Mouse (Mus musculus): ENCODE measurements around the gene Sco1. TPM values are rescaled to one million over a fixed set of nuclear protein-coding genes. Genes with fewer than 3 reads are reported as not detected.
A peak's percentile ranks its signal among the peaks of the same experiment; 100 is the strongest.

Sco1 gene
- total and polyA plus RNA-seq, 3 experiments: 14.1 to 32.9 TPM; not detected in 1

DNA sequence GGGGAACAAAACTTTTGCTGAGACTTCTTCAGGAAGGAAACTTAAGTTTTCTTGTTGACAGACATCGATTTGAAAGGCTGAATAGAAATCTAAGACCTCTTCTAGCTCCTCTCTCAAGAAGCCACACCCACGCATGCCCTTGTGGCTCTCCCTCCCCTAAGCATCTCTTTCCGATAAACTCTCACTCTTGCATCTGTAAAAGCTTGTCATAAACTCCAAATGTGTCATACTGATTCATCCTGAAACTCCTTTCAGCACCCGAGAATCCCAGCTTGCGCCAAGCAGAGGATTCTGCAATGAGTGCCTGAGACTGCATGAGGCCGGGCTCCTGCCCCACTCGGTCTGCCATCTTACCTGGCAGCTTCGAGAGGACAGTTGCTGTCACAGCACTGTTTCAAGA lies 4.0 kb upstream of the Sco1 start:
- H3K27ac ChIP-seq (ENCODE audit: control insufficient read depth, low read depth, low read length): no peak overlapping the region
- no peaks in the 10 kb centered on the region for H3K9me3 ChIP-seq (replicated peaks; ENCODE audit: insufficient read depth, low read length)
- DNase-seq (ENCODE audit: low read depth, low spot score): no peak
- H3K9ac ChIP-seq (ENCODE audit: control insufficient read depth, low read depth, low read length, poor library complexity, severe bottlenecking): no peak overlapping the region
- H3K79me2 ChIP-seq (ENCODE audit: control insufficient read depth, insufficient read depth, low read length, poor library complexity): peaks cover 19% of the 10 kb centered on the region
- no peak for TF ChIP-seq POLR2AphosphoS5 (IDR thresholded peaks at IDR 0.05; ENCODE audit: borderline replicate concordance, low read depth, low read length)
- no peak for TF ChIP-seq MEF2A (IDR thresholded peaks at IDR 0.05; ENCODE audit: extremely low read depth, insufficient replicate concordance, low read depth, low read length, poor library complexity, severe bottlenecking)
- no peak for TF ChIP-seq MAX (IDR thresholded peaks at IDR 0.05; ENCODE audit: low read length)
- TF ChIP-seq SIN3A (IDR thresholded peaks at IDR 0.05; ENCODE audit: low read length): no peak
- no peak for TF ChIP-seq USF2 (IDR thresholded peaks at IDR 0.05; ENCODE audit: borderline replicate concordance in 1 of 2, insufficient read depth in 1 of 2, low read depth in 1 of 2, low read length in 2 of 2)
- TF ChIP-seq POLR2A (IDR thresholded peaks at IDR 0.05; ENCODE audit: control insufficient read depth in 1 of 2, insufficient read depth in 1 of 2, low read depth in 1 of 2, low read length in 2 of 2, poor library complexity in 1 of 2): no peak
- TF ChIP-seq ZC3H11A (IDR thresholded peaks at IDR 0.05; ENCODE audit: low read depth, low read length): no peak
- no peak for TF ChIP-seq E2F4 (IDR thresholded peaks at IDR 0.05; ENCODE audit: borderline replicate concordance, low read depth, low read length)
- TF ChIP-seq HCFC1 (IDR thresholded peaks at IDR 0.05; ENCODE audit: low read depth, low read length): no peak
- no peak for TF ChIP-seq BHLHE40 (IDR thresholded peaks at IDR 0.05; ENCODE audit: borderline replicate concordance, low read depth, low read length)
- TF ChIP-seq POLR2AphosphoS2 (IDR thresholded peaks at IDR 0.05; ENCODE audit: low read length): no peak
- TF ChIP-seq CTCF (IDR thresholded peaks at IDR 0.05 in 2 of 3, conservative IDR thresholded peaks at IDR 0.05 in 1 of 3; ENCODE audit: control insufficient read depth in 1 of 3, insufficient read depth in 1 of 3, low read depth in 2 of 3, low read length in 3 of 3, poor library complexity in 1 of 3, severe bottlenecking in 1 of 3): no peak
- no peak for TF ChIP-seq CHD2 (IDR thresholded peaks at IDR 0.05; ENCODE audit: low read length)
- no peak for TF ChIP-seq TCF12 (IDR thresholded peaks at IDR 0.05; ENCODE audit: low read depth, low read length)
- H3K4me1 ChIP-seq (ENCODE audit: control insufficient read depth in 1 of 2, insufficient read depth in 2 of 2, low read length in 2 of 2): peaks cover 4% of the 10 kb centered on the region in 2 experiments; a peak in 3 of 4 replicates
- no peaks in the 10 kb centered on the region for H3K27me3 ChIP-seq (ENCODE audit: control insufficient read depth in 1 of 2, insufficient read depth in 2 of 2, low read length in 2 of 2)
- no peak overlapping the region for H3K4me3 ChIP-seq (ENCODE audit: control insufficient read depth in 1 of 2, insufficient read depth in 1 of 2, low read depth in 2 of 2, low read length in 2 of 2)
- H3K36me3 ChIP-seq (ENCODE audit: control insufficient read depth in 1 of 2, insufficient read depth in 2 of 2, low read length in 2 of 2): peaks cover 0 to 6% of the 10 kb centered on the region in 2 experiments; a peak in 3 of 4 replicates

- peak; percentile 49 for DNase-seq (ENCODE audit: low read depth, low spot score)
- peak; percentile 19 to 37 (median 25); a peak in 4 of 6 replicates for TF ChIP-seq CTCF (IDR thresholded peaks at IDR 0.05 in 2 of 3, conservative IDR thresholded peaks at IDR 0.05 in 1 of 3; ENCODE audit: control insufficient read depth in 1 of 3, insufficient read depth in 1 of 3, low read depth in 2 of 3, low read length in 3 of 3, poor library complexity in 1 of 3, severe bottlenecking in 1 of 3)
- TF ChIP-seq JUND (IDR thresholded peaks at IDR 0.05; ENCODE audit: low read depth, low read length): no peak
- Histone ChIP-seq H3K27me3 (ENCODE audit: control insufficient read depth in 1 of 2, insufficient read depth in 2 of 2, low read length in 2 of 2) (no peaks in the 10 kb centered on the region), H3K79me2 (ENCODE audit: control insufficient read depth, insufficient read depth, low read length, poor library complexity) (peaks cover 27% of the 10 kb centered on the region), H3K27ac (ENCODE audit: control insufficient read depth, low read depth, low read length) (no peak overlapping the region), H3K36me3 (ENCODE audit: control insufficient read depth in 1 of 2, insufficient read depth in 2 of 2, low read length in 2 of 2) (peaks cover 0 to 8% of the 10 kb centered on the region in 2 experiments; a peak in 3 of 4 replicates), H3K9ac (ENCODE audit: control insufficient read depth, low read depth, low read length, poor library complexity, severe bottlenecking) (no peak overlapping the region), H3K4me1 (ENCODE audit: control insufficient read depth in 1 of 2, insufficient read depth in 2 of 2, low read length in 2 of 2) (peaks cover 4% of the 10 kb centered on the region in 2 experiments; a peak in 3 of 4 replicates), H3K9me3 (replicated peaks; ENCODE audit: insufficient read depth, low read length) (no peaks in the 10 kb centered on the region), H3K4me3 (ENCODE audit: control insufficient read depth in 1 of 2, insufficient read depth in 1 of 2, low read depth in 2 of 2, low read length in 2 of 2) (no peak overlapping the region)
Measured at GRCm38 (mm10) chr11:67049256-67049655, 3.2 kb upstream of the Sco1 start.

All from MEL (cell line).